Mouse (Mus musculus): Measurements from ENCODE around the gene Wwox. TPM values are rescaled to one million over a fixed set of nuclear protein-coding genes. Genes with fewer than 3 reads are reported as not detected.

Gene Wwox
- total and polyA plus RNA-seq, 3 experiments = 7.6 to 61.8 (median 12.2) TPM

DNA sequence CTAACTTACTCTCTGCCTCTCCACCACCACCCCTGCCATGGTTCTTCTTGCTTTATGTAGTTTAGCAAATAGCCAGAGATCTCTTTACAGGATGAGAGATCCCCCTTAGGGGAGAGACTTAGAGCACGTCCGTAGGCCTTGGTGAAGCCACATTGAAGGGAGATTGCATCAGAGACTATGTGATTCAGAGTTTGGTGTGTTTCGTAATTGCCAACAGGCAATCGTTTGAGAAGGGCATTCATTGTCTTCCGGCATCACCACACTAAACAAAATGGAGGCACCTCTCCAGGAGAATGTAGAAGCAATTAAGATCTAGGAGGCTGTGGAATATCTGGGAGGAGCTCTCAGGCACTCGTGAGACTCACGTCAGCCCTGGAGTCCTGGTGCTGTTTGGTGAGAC is 408.2 kb downstream of the Wwox start:
- no peak for DNase-seq (ENCODE audit: low read depth, low spot score)

DNA sequence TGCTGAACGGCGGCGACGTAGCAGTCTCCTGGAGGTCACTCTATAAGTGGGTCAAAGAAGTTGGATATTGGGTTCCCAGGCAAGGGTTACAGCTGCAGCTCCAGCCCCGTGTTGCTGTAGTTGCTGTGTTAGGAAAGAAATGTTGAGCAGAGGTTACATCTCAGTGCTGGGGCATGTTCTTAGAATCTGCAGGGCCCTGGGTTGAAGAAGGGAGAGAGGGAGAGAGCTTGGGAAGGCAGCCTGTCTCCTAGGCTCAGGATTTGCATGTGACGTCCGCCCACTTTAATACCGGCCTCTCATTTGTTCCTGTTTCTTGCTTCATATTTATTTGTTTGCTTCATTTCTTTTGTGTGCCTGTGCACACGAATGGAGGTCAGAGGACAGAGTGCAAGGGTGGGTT is 410.0 kb downstream of the Wwox start:
- Histone ChIP-seq H3K36me3 (ENCODE audit: control insufficient read depth in 1 of 2, insufficient read depth in 2 of 2, low read length in 2 of 2) (no peaks in the 10 kb centered on the region), H3K79me2 (ENCODE audit: control insufficient read depth, insufficient read depth, low read length, poor library complexity) (no peaks in the 10 kb centered on the region), H3K27me3 (ENCODE audit: control insufficient read depth in 1 of 2, insufficient read depth in 2 of 2, low read length in 2 of 2) (no peaks in the 10 kb centered on the region), H3K9ac (ENCODE audit: control insufficient read depth, low read depth, low read length, poor library complexity, severe bottlenecking) (no peak overlapping the region), H3K4me3 (ENCODE audit: control insufficient read depth in 1 of 2, insufficient read depth in 1 of 2, low read depth in 2 of 2, low read length in 2 of 2) (no peak overlapping the region), H3K4me1 (ENCODE audit: control insufficient read depth in 1 of 2, insufficient read depth in 2 of 2, low read length in 2 of 2) (no peaks in the 10 kb centered on the region), H3K9me3 (replicated peaks; ENCODE audit: insufficient read depth, low read length) (no peaks in the 10 kb centered on the region), H3K27ac (ENCODE audit: control insufficient read depth, low read depth, low read length) (no peak overlapping the region)
- no peak for TF ChIP-seq EP300 (IDR thresholded peaks at IDR 0.05; ENCODE audit: low read depth in 1 of 2, low read length in 2 of 2)
- TF ChIP-seq ZNF384 (IDR thresholded peaks at IDR 0.05; ENCODE audit: low read depth, low read length) = no peak
- TF ChIP-seq GABPA (IDR thresholded peaks at IDR 0.05; ENCODE audit: low read depth, low read length) = no peak
- TF ChIP-seq SIN3A (IDR thresholded peaks at IDR 0.05; ENCODE audit: low read length) = no peak
- TF ChIP-seq NELFE (IDR thresholded peaks at IDR 0.05; ENCODE audit: low read depth, low read length) = no peak
- no peak for TF ChIP-seq KAT2A (conservative IDR thresholded peaks at IDR 0.05; ENCODE audit: low read depth, low read length)
- no peak for TF ChIP-seq MXI1 (IDR thresholded peaks at IDR 0.05; ENCODE audit: low read depth, low read length)
- TF ChIP-seq BHLHE40 (IDR thresholded peaks at IDR 0.05; ENCODE audit: borderline replicate concordance, low read depth, low read length) = no peak
- DNase-seq (ENCODE audit: low read depth, low spot score) = no peak

More for the DNA sequence above, 408.2 kb downstream of the Wwox start:
- Histone ChIP-seq H3K9ac (ENCODE audit: control insufficient read depth, low read depth, low read length, poor library complexity, severe bottlenecking) (no peak overlapping the region), H3K27me3 (ENCODE audit: control insufficient read depth in 1 of 2, insufficient read depth in 2 of 2, low read length in 2 of 2) (no peaks in the 10 kb centered on the region), H3K9me3 (replicated peaks; ENCODE audit: insufficient read depth, low read length) (no peaks in the 10 kb centered on the region), H3K36me3 (ENCODE audit: control insufficient read depth in 1 of 2, insufficient read depth in 2 of 2, low read length in 2 of 2) (no peaks in the 10 kb centered on the region), H3K79me2 (ENCODE audit: control insufficient read depth, insufficient read depth, low read length, poor library complexity) (no peaks in the 10 kb centered on the region), H3K4me3 (ENCODE audit: control insufficient read depth in 1 of 2, insufficient read depth in 1 of 2, low read depth in 2 of 2, low read length in 2 of 2) (no peak overlapping the region), H3K27ac (ENCODE audit: control insufficient read depth, low read depth, low read length) (no peak overlapping the region), H3K4me1 (ENCODE audit: control insufficient read depth in 1 of 2, insufficient read depth in 2 of 2, low read length in 2 of 2) (no peaks in the 10 kb centered on the region)
- TF ChIP-seq TBP (IDR thresholded peaks at IDR 0.05; ENCODE audit: low read depth, low read length) = no peak
- TF ChIP-seq NRF1 (IDR thresholded peaks at IDR 0.05; ENCODE audit: insufficient read depth, low read depth, low read length, poor library complexity, severe bottlenecking) = no peak
- TF ChIP-seq ETS1 (IDR thresholded peaks at IDR 0.05; ENCODE audit: low read depth, low read length) = no peak
- TF ChIP-seq GATA1 (IDR thresholded peaks at IDR 0.05; ENCODE audit: low read depth, low read length) = no peak
- TF ChIP-seq RAD21 (IDR thresholded peaks at IDR 0.05; ENCODE audit: low read depth, low read length) = no peak
- TF ChIP-seq MEF2A (IDR thresholded peaks at IDR 0.05; ENCODE audit: extremely low read depth, insufficient replicate concordance, low read depth, low read length, poor library complexity, severe bottlenecking) = no peak
- TF ChIP-seq EP300 (IDR thresholded peaks at IDR 0.05; ENCODE audit: low read depth in 1 of 2, low read length in 2 of 2) = no peak
- TF ChIP-seq USF2 (IDR thresholded peaks at IDR 0.05; ENCODE audit: borderline replicate concordance in 1 of 2, insufficient read depth in 1 of 2, low read depth in 1 of 2, low read length in 2 of 2) = no peak
- TF ChIP-seq CHD1 (IDR thresholded peaks at IDR 0.05; ENCODE audit: low read depth, low read length) = no peak
- no peak for TF ChIP-seq MAFK (IDR thresholded peaks at IDR 0.05; ENCODE audit: borderline replicate concordance, low read depth, low read length)
- TF ChIP-seq GABPA (IDR thresholded peaks at IDR 0.05; ENCODE audit: low read depth, low read length) = no peak
- no peak for TF ChIP-seq MYC (IDR thresholded peaks at IDR 0.05; ENCODE audit: low read depth, low read length)
- TF ChIP-seq TCF12 (IDR thresholded peaks at IDR 0.05; ENCODE audit: low read depth, low read length) = no peak
- TF ChIP-seq CHD2 (IDR thresholded peaks at IDR 0.05; ENCODE audit: low read length) = no peak
